Mouse (Mus musculus) liver, embryonic 14.5 days (tissue): ENCODE data around the gene 4930474N05Rik.

ENCODE experiments used
- CTCF ChIP-seq: IDR thresholded peaks from 2 replicates; pipeline ENCODE4 v1.5.1; 2016; ENCODE audit warnings: antibody characterized with exemption, low read depth, control low read depth
- EP300 ChIP-seq: IDR thresholded peaks from 2 replicates; pipeline ENCODE4 v1.6.1; 2016; ENCODE audit warnings: antibody characterized with exemption, low read depth

DNA sequence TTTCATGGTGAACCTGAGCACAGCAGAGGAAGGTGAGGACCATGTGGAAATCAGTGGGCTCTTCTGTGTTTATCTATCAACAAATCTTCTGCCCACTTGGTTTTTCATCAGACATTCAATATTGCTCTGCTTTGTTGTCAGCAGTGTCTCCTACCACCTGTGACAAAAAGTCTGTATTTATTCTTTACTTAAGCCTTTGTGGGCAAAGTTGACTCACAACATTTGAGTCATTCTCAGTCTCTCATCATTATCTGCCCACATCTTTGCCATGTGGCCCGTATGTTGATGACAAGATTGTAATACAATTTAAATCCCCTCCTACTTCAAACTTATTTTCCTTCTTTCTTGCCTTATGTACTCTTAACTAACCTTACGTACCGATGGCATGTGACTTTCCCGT is 43.0 kb downstream of the 4930474N05Rik start:
- TF ChIP-seq CTCF (no peak), EP300 (no peak)
